Mouse (Mus musculus): ENCODE results near the gene Zfp747. TPM values are rescaled to one million over a fixed set of nuclear protein-coding genes. Genes with fewer than 3 reads are reported as not detected.

Zfp747 gene
- polyA plus RNA-seq, 1 experiment from 2014 or later = 9.1 TPM

DNA sequence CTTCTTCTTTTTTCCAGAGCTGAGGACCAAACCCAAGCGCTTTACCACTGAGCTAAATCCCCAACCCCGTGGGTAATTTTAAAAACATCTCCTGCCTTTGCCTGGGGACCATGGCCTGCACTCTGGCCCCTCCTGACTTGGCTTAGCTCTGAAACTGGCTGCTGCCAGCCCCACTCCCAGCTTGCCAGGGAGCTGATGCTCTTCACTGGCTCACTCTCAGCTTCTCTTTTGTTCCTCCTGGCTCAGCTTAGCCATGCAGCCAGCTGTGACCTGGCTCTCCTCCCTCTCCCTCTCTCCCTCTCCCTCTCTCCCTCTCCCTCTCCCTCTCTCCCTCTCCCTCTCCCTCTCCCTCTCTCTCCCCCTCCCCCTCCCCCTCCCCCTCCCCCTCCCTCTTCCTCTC lies 49.2 kb downstream of the Zfp747 start:
- no peak overlapping the region for H3K4me2 ChIP-seq (ENCODE audit: low read depth, low read length)
- 67% methylated on average over 2 of the region's 2 CpGs for WGBS
- H3K9me3 ChIP-seq (ENCODE audit: control insufficient read depth, low read length) = no peaks in the 10 kb centered on the region
- no peak overlapping the region for H3K4me3 ChIP-seq (ENCODE audit: low read depth, low read length)
- peak; percentile 44; the same call in 1 of the 2 replicates for ATAC-seq (ENCODE audit: low read depth)
- H3K27ac ChIP-seq (ENCODE audit: low read depth, low read length) = no peak overlapping the region
- no peak overlapping the region for H3K9ac ChIP-seq (replicated peaks; ENCODE audit: low read depth, low read length)
- H3K27me3 ChIP-seq (ENCODE audit: control insufficient read depth, insufficient read depth, low read length) = no peaks in the 10 kb centered on the region
- H3K36me3 ChIP-seq (ENCODE audit: control insufficient read depth, insufficient read depth, low read length) = no peaks in the 10 kb centered on the region
- no peaks in the 10 kb centered on the region for H3K4me1 ChIP-seq (ENCODE audit: control insufficient read depth, insufficient read depth, low read length)

GRCm38 (mm10) chr7:127325550-127325949 lies 50.3 kb downstream of the Zfp747 start:
- 89% methylated on average over 8 of the region's 8 CpGs for WGBS
- no peak for ATAC-seq (ENCODE audit: low read depth)

DNA sequence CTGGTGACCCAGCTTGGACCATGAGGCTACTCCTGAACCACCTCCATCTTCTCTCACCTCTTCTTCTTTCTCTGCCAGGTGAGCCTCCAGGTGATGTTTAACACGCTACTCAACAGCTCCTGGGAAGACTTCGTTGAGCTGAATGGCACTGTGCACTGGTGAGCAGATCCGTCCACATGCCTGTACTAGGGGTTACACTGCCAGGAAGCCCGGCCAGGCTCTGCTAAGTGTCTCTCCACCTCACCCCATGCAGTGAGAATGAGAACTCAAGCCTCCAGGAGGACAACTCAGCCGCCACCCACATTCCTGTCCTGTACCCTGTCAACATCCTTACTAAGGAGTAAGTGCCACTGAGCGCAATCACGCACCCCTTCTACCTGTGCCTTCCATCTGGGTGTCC lies 50.9 kb downstream of the Zfp747 start:
- Histone ChIP-seq H3K4me2 (ENCODE audit: low read depth, low read length) (no peak overlapping the region), H3K27ac (ENCODE audit: low read depth, low read length) (no peak overlapping the region), H3K36me3 (ENCODE audit: control insufficient read depth, insufficient read depth, low read length) (no peaks in the 10 kb centered on the region), H3K9me3 (ENCODE audit: control insufficient read depth, low read length) (no peaks in the 10 kb centered on the region), H3K4me1 (ENCODE audit: control insufficient read depth, insufficient read depth, low read length) (no peaks in the 10 kb centered on the region), H3K27me3 (ENCODE audit: control insufficient read depth, insufficient read depth, low read length) (no peaks in the 10 kb centered on the region), H3K9ac (replicated peaks; ENCODE audit: low read depth, low read length) (no peak overlapping the region), H3K4me3 (ENCODE audit: low read depth, low read length) (no peak overlapping the region)
- WGBS = 89% methylated on average over 7 of the region's 7 CpGs
- ATAC-seq (ENCODE audit: low read depth) = no peak

More at GRCm38 (mm10) chr7:127325550-127325949, 50.3 kb downstream of the Zfp747 start:
- H3K9me3 ChIP-seq (ENCODE audit: control insufficient read depth, low read length) = no peaks in the 10 kb centered on the region
- no peak overlapping the region for H3K9ac ChIP-seq (replicated peaks; ENCODE audit: low read depth, low read length)
- H3K4me2 ChIP-seq (ENCODE audit: low read depth, low read length) = no peak overlapping the region
- no peak overlapping the region for H3K4me3 ChIP-seq (ENCODE audit: low read depth, low read length)
- no peak overlapping the region for H3K27ac ChIP-seq (ENCODE audit: low read depth, low read length)
- H3K4me1 ChIP-seq (ENCODE audit: control insufficient read depth, insufficient read depth, low read length) = no peaks in the 10 kb centered on the region
- no peaks in the 10 kb centered on the region for H3K27me3 ChIP-seq (ENCODE audit: control insufficient read depth, insufficient read depth, low read length)
- H3K36me3 ChIP-seq (ENCODE audit: control insufficient read depth, insufficient read depth, low read length) = no peaks in the 10 kb centered on the region

Other genes with a start within 250 kb of the Zfp747 start
- not detected in 2 replicates for gene Spn, start 238.2 kb downstream of the Zfp747 start, polyA plus RNA-seq (2014; fragmentation: Nextera tagmentation; extraction: Ambion mirVana)
- gene Cd2bp2, start 180.0 kb downstream of the Zfp747 start, polyA plus RNA-seq (2014; fragmentation: Nextera tagmentation; extraction: Ambion mirVana) = 58.1 and 71.9 TPM in 2 replicates
- gene Tbc1d10b, start 167.6 kb downstream of the Zfp747 start, polyA plus RNA-seq (2014; fragmentation: Nextera tagmentation; extraction: Ambion mirVana) = 28.5 and 29.4 TPM in 2 replicates
- 8.5 and 12.5 TPM in 2 replicates for gene Mylpf, start 167.2 kb downstream of the Zfp747 start, polyA plus RNA-seq (2014; fragmentation: Nextera tagmentation; extraction: Ambion mirVana)
- gene Zfp553, start 143.0 kb downstream of the Zfp747 start, polyA plus RNA-seq (2014; fragmentation: Nextera tagmentation; extraction: Ambion mirVana) = 21.5 and 24.0 TPM in 2 replicates
- 7.2 and 9.1 TPM in 2 replicates for gene Sept1, start 142.9 kb downstream of the Zfp747 start, polyA plus RNA-seq (2014; fragmentation: Nextera tagmentation; extraction: Ambion mirVana)
- gene Zfp771, start 131.8 kb downstream of the Zfp747 start, polyA plus RNA-seq (2014; fragmentation: Nextera tagmentation; extraction: Ambion mirVana) = 68.1 and 68.8 TPM in 2 replicates
- 109 and 138 TPM in 2 replicates for gene Dctpp1, start 115.3 kb downstream of the Zfp747 start, polyA plus RNA-seq (2014; fragmentation: Nextera tagmentation; extraction: Ambion mirVana)
- 77.7 and 78.9 TPM in 2 replicates for gene Sephs2, start 102.0 kb downstream of the Zfp747 start, polyA plus RNA-seq (2014; fragmentation: Nextera tagmentation; extraction: Ambion mirVana)
- 0.09 and 0.17 TPM in 2 replicates for gene Itgal, start 79.8 kb downstream of the Zfp747 start, polyA plus RNA-seq (2014; fragmentation: Nextera tagmentation; extraction: Ambion mirVana)
- gene Zfp768, start 30.5 kb downstream of the Zfp747 start, polyA plus RNA-seq (2014; fragmentation: Nextera tagmentation; extraction: Ambion mirVana) = 3.3 and 6.0 TPM in 2 replicates
- gene 9130019O22Rik, start 11.1 kb upstream of the Zfp747 start, polyA plus RNA-seq (2014; fragmentation: Nextera tagmentation; extraction: Ambion mirVana) = 5.6 and 6.7 TPM in 2 replicates
- 6.0 and 7.8 TPM in 2 replicates for gene E430018J23Rik, start 17.6 kb upstream of the Zfp747 start, polyA plus RNA-seq (2014; fragmentation: Nextera tagmentation; extraction: Ambion mirVana)
- 5.5 and 5.7 TPM in 2 replicates for gene Zfp764, start 30.8 kb upstream of the Zfp747 start, polyA plus RNA-seq (2014; fragmentation: Nextera tagmentation; extraction: Ambion mirVana)
- 35.7 and 37.2 TPM in 2 replicates for gene Zfp688, start 46.0 kb upstream of the Zfp747 start, polyA plus RNA-seq (2014; fragmentation: Nextera tagmentation; extraction: Ambion mirVana)
- 16.1 and 18.2 TPM in 2 replicates for gene Zfp689, start 73.1 kb upstream of the Zfp747 start, polyA plus RNA-seq (2014; fragmentation: Nextera tagmentation; extraction: Ambion mirVana)
- 35.8 and 38.8 TPM in 2 replicates for gene Prr14, start 83.6 kb upstream of the Zfp747 start, polyA plus RNA-seq (2014; fragmentation: Nextera tagmentation; extraction: Ambion mirVana)
- 15.5 TPM in 2 replicates for gene Fbrs, start 103.1 kb upstream of the Zfp747 start, polyA plus RNA-seq (2014; fragmentation: Nextera tagmentation; extraction: Ambion mirVana)
- gene Srcap, start 135.9 kb upstream of the Zfp747 start, polyA plus RNA-seq (2014; fragmentation: Nextera tagmentation; extraction: Ambion mirVana) = 53.0 and 66.7 TPM in 2 replicates
- 18.3 and 19.7 TPM in 2 replicates for gene Gm42715, start 143.5 kb upstream of the Zfp747 start, polyA plus RNA-seq (2014; fragmentation: Nextera tagmentation; extraction: Ambion mirVana)
- gene Tmem265, start 185.3 kb upstream of the Zfp747 start, polyA plus RNA-seq (2014; fragmentation: Nextera tagmentation; extraction: Ambion mirVana) = 7.2 TPM in 2 replicates
- 62.1 and 69.6 TPM in 2 replicates for gene Phkg2, start 197.3 kb upstream of the Zfp747 start, polyA plus RNA-seq (2014; fragmentation: Nextera tagmentation; extraction: Ambion mirVana)
- gene Ccdc189, start 212.5 kb upstream of the Zfp747 start, polyA plus RNA-seq (2014; fragmentation: Nextera tagmentation; extraction: Ambion mirVana) = 7.8 and 10.6 TPM in 2 replicates
- 31.2 and 39.6 TPM in 2 replicates for gene Rnf40, start 212.7 kb upstream of the Zfp747 start, polyA plus RNA-seq (2014; fragmentation: Nextera tagmentation; extraction: Ambion mirVana)
- gene Zfp629, start 239.7 kb upstream of the Zfp747 start, polyA plus RNA-seq (2014; fragmentation: Nextera tagmentation; extraction: Ambion mirVana) = 20.4 and 25.3 TPM in 2 replicates

Measured in neural tube, embryonic 14.5 days (tissue).